Mouse (Mus musculus) layer of hippocampus, adult 9-11 months (tissue): ENCODE results near the gene Paqr6.

ENCODE experiments used
- DNase-seq: peaks from one replicate; pipeline ENCODE4 v3.0.0; 2022

The Paqr6 gene

GRCm38 (mm10) chr3:88364337-88364736, at the start of gene Paqr6:
TSS of gene Paqr6 (plus strand) at chr3:88364584.
- no peak for DNase-seq

DNA sequence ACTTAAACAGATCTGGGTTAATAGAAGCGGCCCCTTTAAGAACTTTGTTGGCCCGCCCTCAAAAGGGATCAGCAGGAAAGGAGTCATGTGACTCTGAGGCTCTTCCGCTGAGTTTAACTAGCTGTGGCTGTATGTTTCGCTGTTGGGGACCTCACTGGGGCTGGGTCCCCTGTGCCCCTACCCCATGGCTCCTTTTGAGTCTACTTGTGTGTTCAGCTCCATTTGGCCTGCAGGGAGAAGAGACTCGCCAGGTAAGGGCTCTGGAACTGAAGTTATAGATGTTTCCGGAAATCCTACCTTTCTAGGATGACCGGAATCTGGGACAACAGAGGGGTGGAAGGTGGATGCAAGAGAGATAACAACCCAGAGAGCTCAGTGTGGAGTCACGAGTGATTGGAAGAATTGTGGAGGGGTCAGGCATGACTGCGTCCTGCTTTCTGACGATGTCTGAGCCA, 39.4 kb upstream of the Paqr6 start, which contains the start of gene Glmp:
TSS of gene Glmp (plus strand) at position 73 of the 455 bp plus-strand sequence.
- DNase-seq: peak; percentile 59

DNA sequence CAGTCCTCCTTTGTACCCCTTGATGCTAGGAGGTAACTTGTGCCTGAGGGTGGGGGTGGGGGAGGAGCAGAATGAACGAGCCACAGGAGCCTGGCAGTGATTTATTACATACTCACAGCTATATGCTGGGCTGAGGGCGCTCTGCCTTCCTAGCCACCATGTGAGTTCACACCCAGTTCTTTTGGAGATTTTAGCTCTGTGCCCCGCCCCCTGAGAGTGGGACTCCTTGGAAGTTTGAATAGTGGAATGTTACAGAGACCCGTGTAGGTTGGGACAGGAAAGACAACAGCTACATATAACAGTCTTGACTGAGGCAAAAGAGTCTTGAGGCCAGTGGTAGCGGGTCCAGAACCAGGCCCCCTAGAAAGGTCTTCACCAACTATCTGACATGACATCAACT, 35.4 kb upstream of the Paqr6 start:
- no peak for DNase-seq

- no peak for DNase-seq
These were observed 33.1 kb upstream of the Paqr6 start for GRCm38 (mm10) chr3:88331282-88331681.

GRCm38 (mm10) chr3:88334029-88334658, 30.2 kb upstream of the Paqr6 start:
- no peak for DNase-seq

DNA sequence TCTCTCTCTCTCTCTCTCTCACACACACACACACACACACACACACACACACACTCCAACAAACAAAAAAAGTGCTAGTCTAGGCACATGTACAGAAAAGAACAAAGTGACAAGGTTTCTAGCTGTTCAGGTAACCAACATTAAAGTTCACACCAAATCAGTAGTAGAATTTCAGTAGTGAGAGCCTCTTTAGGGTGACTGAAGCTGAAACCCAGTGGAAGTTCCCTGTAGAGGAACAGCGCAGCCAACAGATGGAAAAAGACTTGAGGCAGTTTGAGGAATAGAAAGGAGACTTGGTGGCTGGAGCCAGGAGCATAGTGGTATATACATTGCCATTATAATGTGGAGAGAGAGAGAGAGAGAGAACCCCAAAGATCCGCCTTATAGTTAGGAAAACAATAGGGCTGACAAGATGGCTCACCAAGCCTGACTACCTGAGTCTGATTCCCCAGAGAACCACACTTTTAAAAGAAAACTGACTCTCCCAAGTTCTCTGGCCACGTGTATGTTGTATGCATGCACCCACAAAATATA, 29.4 kb upstream of the Paqr6 start:
- no peak for DNase-seq

GRCm38 (mm10) chr3:88335436-88336053, 28.8 kb upstream of the Paqr6 start:
- no peak for DNase-seq

GRCm38 (mm10) chr3:88336058-88337013, 28.0 kb upstream of the Paqr6 start, which contains the start of the genes Tmem79 and Smg5:
TSS of gene Tmem79 (minus strand) at chr3:88336148.
TSS of gene Smg5 (plus strand) at chr3:88336260.
- DNase-seq: peak; percentile 96

- no peak for DNase-seq
These were observed 26.9 kb upstream of the Paqr6 start for GRCm38 (mm10) chr3:88337367-88338020.

- no peak for DNase-seq
These were observed 26.1 kb upstream of the Paqr6 start for GRCm38 (mm10) chr3:88338316-88338715.

DNA sequence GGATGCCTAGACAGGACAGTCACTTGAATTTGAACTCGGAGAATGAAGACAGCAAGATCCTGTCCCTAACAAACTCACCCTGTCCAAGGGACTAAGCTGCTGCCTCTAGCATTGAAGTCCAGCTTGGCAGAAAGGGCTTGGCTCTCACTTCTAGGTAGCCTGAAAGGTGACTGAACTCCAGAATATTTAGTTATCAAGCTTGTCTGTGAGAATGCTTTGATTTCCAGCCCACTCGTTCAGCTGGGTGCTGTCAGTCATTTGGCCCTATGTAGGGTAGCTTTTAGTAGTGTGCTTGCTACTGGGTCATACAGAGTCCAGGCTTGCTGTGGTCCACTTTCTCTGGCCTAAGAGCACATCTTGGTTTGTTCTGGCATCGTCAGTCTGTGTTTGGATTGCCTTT, 25.4 kb upstream of the Paqr6 start:
- DNase-seq: no peak

- no peak for DNase-seq
These were observed 13.7 kb upstream of the Paqr6 start for GRCm38 (mm10) chr3:88350732-88351131.

- no peak for DNase-seq
These were observed 11.5 kb upstream of the Paqr6 start for GRCm38 (mm10) chr3:88352907-88353306.

- no peak for DNase-seq
These were observed 9.8 kb upstream of the Paqr6 start for GRCm38 (mm10) chr3:88354396-88355165.

DNA sequence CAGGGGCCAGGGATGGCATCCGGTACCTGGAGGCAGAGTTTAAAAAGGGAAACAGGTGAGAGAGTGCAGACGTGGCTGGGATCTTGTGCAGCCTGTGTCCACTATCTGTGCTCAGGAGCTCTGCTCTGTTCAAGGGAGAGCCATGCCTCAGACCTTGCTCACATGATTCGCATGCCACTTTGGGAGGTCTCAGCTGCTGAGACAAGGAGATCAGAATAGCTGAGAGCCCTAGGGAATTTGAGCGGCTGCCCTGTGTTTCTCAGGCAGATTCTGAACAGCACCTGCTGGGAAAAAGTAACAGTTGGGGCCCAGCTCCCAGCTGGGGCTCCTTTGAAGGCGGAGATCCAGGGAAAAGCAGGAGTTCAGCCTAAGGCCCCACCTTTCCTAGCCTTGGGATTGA, 4.8 kb upstream of the Paqr6 start:
- no peak for DNase-seq

DNA sequence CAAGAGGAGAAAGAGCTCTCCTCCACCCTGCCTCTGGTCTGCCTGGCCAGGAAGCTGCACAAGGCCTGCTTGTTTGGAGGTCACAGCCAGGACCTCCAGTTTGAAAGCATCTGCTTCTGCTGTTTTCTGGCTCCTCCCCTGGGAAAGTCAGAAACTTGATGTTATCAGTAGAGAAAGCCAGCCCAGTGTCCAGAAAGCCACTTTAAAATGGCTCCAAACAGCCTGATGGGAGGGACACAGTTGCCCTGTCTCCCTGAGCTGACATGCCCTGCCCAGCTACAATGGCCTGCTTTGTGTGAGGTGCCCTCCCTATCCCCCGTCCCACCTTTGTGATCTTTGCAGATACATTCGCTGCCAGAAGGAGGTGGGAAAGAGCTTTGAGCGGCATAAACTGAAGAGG, 4.4 kb upstream of the Paqr6 start:
- DNase-seq: no peak

GRCm38 (mm10) chr3:88361096-88361495, 3.3 kb upstream of the Paqr6 start:
- no peak for DNase-seq

GRCm38 (mm10) chr3:88361612-88362313, 2.6 kb upstream of the Paqr6 start:
- DNase-seq: no peak

- peak; percentile 82 for DNase-seq
These were observed 684 bp upstream of the Paqr6 start for GRCm38 (mm10) chr3:88363700-88364099.

GRCm38 (mm10) chr3:88365705-88366361, 1.4 kb downstream of the Paqr6 start:
- no peak for DNase-seq
